Mouse (Mus musculus): ENCODE data around the gene Msx3. TPM values are rescaled to one million over a fixed set of nuclear protein-coding genes. Genes with fewer than 3 reads are reported as not detected.
A peak's percentile ranks its signal among the peaks of the same experiment; 100 is the strongest.

The Msx3 gene
- polyA plus RNA-seq, 1 experiment from 2014 or later = 0.05 TPM

- Histone ChIP-seq H3K9ac (ENCODE audit: low read length) (no peak overlapping the region), H3K4me2 (ENCODE audit: low read depth, low read length) (no peak overlapping the region), H3K36me3 (ENCODE audit: control insufficient read depth, insufficient read depth, low read length) (peaks cover 6% of the 10 kb centered on the region; the same call in 1 of the 2 replicates), H3K27ac (ENCODE audit: low read length) (no peak overlapping the region), H3K4me3 (replicated peaks; ENCODE audit: low read length) (no peak overlapping the region), H3K4me1 (ENCODE audit: control insufficient read depth, insufficient read depth, low read length) (peaks cover 3% of the 10 kb centered on the region; the same call in 1 of the 2 replicates), H3K27me3 (ENCODE audit: control insufficient read depth, insufficient read depth, low read length) (peaks cover 32% of the 10 kb centered on the region), H3K9me3 (replicated peaks; ENCODE audit: control insufficient read depth, low read length) (no peaks in the 10 kb centered on the region)
- WGBS = 55% methylated on average over 3 of the region's 3 CpGs
- no peak for ATAC-seq (ENCODE audit: insufficient read depth, low FRiP score)
Measured at GRCm38 (mm10) chr7:140042728-140043127, 6.2 kb downstream of the Msx3 start.

GRCm38 (mm10) chr7:140037171-140037555, 11.7 kb downstream of the Msx3 start:
- no peak for ATAC-seq (ENCODE audit: insufficient read depth, low FRiP score)
- H3K27me3 ChIP-seq (ENCODE audit: control insufficient read depth, insufficient read depth, low read length) = no peaks in the 10 kb centered on the region
- no peaks in the 10 kb centered on the region for H3K9me3 ChIP-seq (replicated peaks; ENCODE audit: control insufficient read depth, low read length)
- H3K4me2 ChIP-seq (ENCODE audit: low read depth, low read length) = peak overlapping the region; percentile 97
- H3K4me1 ChIP-seq (ENCODE audit: control insufficient read depth, insufficient read depth, low read length) = peaks cover 18% of the 10 kb centered on the region
- peak overlapping the region; percentile 88 for H3K4me3 ChIP-seq (replicated peaks; ENCODE audit: low read length)
- H3K9ac ChIP-seq (ENCODE audit: low read length) = peak overlapping the region; percentile 93; the same call in 1 of the 2 replicates
- WGBS = 35% methylated on average over 3 of the region's 3 CpGs
- H3K36me3 ChIP-seq (ENCODE audit: control insufficient read depth, insufficient read depth, low read length) = peaks cover 6% of the 10 kb centered on the region; the same call in 1 of the 2 replicates
- H3K27ac ChIP-seq (ENCODE audit: low read length) = no peak overlapping the region

GRCm38 (mm10) chr7:140036281-140037170, 12.4 kb downstream of the Msx3 start, which contains the start of the genes Zfp511 and Tubgcp2:
Gene Zfp511 (plus strand): TSS chr7:140036391.
Gene Tubgcp2 (minus strand): TSS chr7:140036669.
- Histone ChIP-seq H3K27me3 (ENCODE audit: control insufficient read depth, insufficient read depth, low read length) (no peaks in the 10 kb centered on the region), H3K9ac (ENCODE audit: low read length) (peak within 1 kb of the TSS; percentile 93), H3K4me1 (ENCODE audit: control insufficient read depth, insufficient read depth, low read length) (peaks cover 18% of the 10 kb centered on the region), H3K4me2 (ENCODE audit: low read depth, low read length) (peak within 1 kb of the TSS; percentile 97), H3K36me3 (ENCODE audit: control insufficient read depth, insufficient read depth, low read length) (peaks cover 6% of the 10 kb centered on the region; the same call in 1 of the 2 replicates), H3K4me3 (replicated peaks; ENCODE audit: low read length) (peak within 1 kb of the TSS; percentile 88), H3K9me3 (replicated peaks; ENCODE audit: control insufficient read depth, low read length) (no peaks in the 10 kb centered on the region), H3K27ac (ENCODE audit: low read length) (peak within 1 kb of the TSS; percentile 87)
- under 1% methylated on average over 69 of the region's 69 CpGs for WGBS
- peak; percentile 98 for ATAC-seq (ENCODE audit: insufficient read depth, low FRiP score)

- Histone ChIP-seq H3K4me1 (ENCODE audit: control insufficient read depth, insufficient read depth, low read length) (peaks cover 18% of the 10 kb centered on the region), H3K9me3 (replicated peaks; ENCODE audit: control insufficient read depth, low read length) (no peaks in the 10 kb centered on the region), H3K4me3 (replicated peaks; ENCODE audit: low read length) (peak overlapping the region; percentile 88), H3K36me3 (ENCODE audit: control insufficient read depth, insufficient read depth, low read length) (peaks cover 5% of the 10 kb centered on the region; the same call in 1 of the 2 replicates), H3K27me3 (ENCODE audit: control insufficient read depth, insufficient read depth, low read length) (no peaks in the 10 kb centered on the region), H3K27ac (ENCODE audit: low read length) (peak overlapping the region; percentile 87; the same call in 1 of the 2 replicates), H3K9ac (ENCODE audit: low read length) (peak overlapping the region; percentile 93), H3K4me2 (ENCODE audit: low read depth, low read length) (peak overlapping the region; percentile 97)
- 20% methylated on average over 7 of the region's 7 CpGs for WGBS
- ATAC-seq (ENCODE audit: insufficient read depth, low FRiP score) = no peak
Measured at GRCm38 (mm10) chr7:140035456-140035855, 13.4 kb downstream of the Msx3 start.

- Histone ChIP-seq H3K36me3 (ENCODE audit: control insufficient read depth, insufficient read depth, low read length) (peaks cover 18% of the 10 kb centered on the region), H3K4me3 (replicated peaks; ENCODE audit: low read length) (no peak overlapping the region), H3K4me1 (ENCODE audit: control insufficient read depth, insufficient read depth, low read length) (peaks cover 18% of the 10 kb centered on the region), H3K9ac (ENCODE audit: low read length) (no peak overlapping the region), H3K27ac (ENCODE audit: low read length) (no peak overlapping the region), H3K27me3 (ENCODE audit: control insufficient read depth, insufficient read depth, low read length) (no peaks in the 10 kb centered on the region), H3K9me3 (replicated peaks; ENCODE audit: control insufficient read depth, low read length) (no peaks in the 10 kb centered on the region), H3K4me2 (ENCODE audit: low read depth, low read length) (no peak overlapping the region)
- ATAC-seq (ENCODE audit: insufficient read depth, low FRiP score) = no peak
- 96% methylated on average over 9 of the region's 9 CpGs for WGBS
Measured at GRCm38 (mm10) chr7:140033386-140033785, 15.5 kb downstream of the Msx3 start.

GRCm38 (mm10) chr7:140032366-140032765, 16.5 kb downstream of the Msx3 start:
- Histone ChIP-seq H3K4me2 (ENCODE audit: low read depth, low read length) (no peak overlapping the region), H3K27ac (ENCODE audit: low read length) (no peak overlapping the region), H3K4me3 (replicated peaks; ENCODE audit: low read length) (no peak overlapping the region), H3K4me1 (ENCODE audit: control insufficient read depth, insufficient read depth, low read length) (peaks cover 18% of the 10 kb centered on the region), H3K9ac (ENCODE audit: low read length) (no peak overlapping the region), H3K36me3 (ENCODE audit: control insufficient read depth, insufficient read depth, low read length) (peaks cover 23% of the 10 kb centered on the region), H3K27me3 (ENCODE audit: control insufficient read depth, insufficient read depth, low read length) (no peaks in the 10 kb centered on the region), H3K9me3 (replicated peaks; ENCODE audit: control insufficient read depth, low read length) (no peaks in the 10 kb centered on the region)
- WGBS = 96% methylated on average over 10 of the region's 10 CpGs
- ATAC-seq (ENCODE audit: insufficient read depth, low FRiP score) = no peak

GRCm38 (mm10) chr7:140031771-140032170, 17.1 kb downstream of the Msx3 start:
- no peaks in the 10 kb centered on the region for H3K27me3 ChIP-seq (ENCODE audit: control insufficient read depth, insufficient read depth, low read length)
- H3K9me3 ChIP-seq (replicated peaks; ENCODE audit: control insufficient read depth, low read length) = no peaks in the 10 kb centered on the region
- H3K36me3 ChIP-seq (ENCODE audit: control insufficient read depth, insufficient read depth, low read length) = peaks cover 23% of the 10 kb centered on the region

GRCm38 (mm10) chr7:140011336-140011735, 37.6 kb downstream of the Msx3 start:
- 95% methylated on average over 17 of the region's 17 CpGs for WGBS
- no peak overlapping the region for H3K4me3 ChIP-seq (replicated peaks; ENCODE audit: low read length)

More at GRCm38 (mm10) chr7:140031771-140032170, 17.1 kb downstream of the Msx3 start:
- Histone ChIP-seq H3K4me1 (ENCODE audit: control insufficient read depth, insufficient read depth, low read length) (peaks cover 12% of the 10 kb centered on the region), H3K9ac (ENCODE audit: low read length) (no peak overlapping the region), H3K27ac (ENCODE audit: low read length) (no peak overlapping the region), H3K4me2 (ENCODE audit: low read depth, low read length) (no peak overlapping the region), H3K4me3 (replicated peaks; ENCODE audit: low read length) (no peak overlapping the region)
- WGBS = 95% methylated on average over 12 of the region's 12 CpGs
- no peak for ATAC-seq (ENCODE audit: insufficient read depth, low FRiP score)

GRCm38 (mm10) chr7:140007781-140008180, 41.1 kb downstream of the Msx3 start:
- H3K36me3 ChIP-seq (ENCODE audit: control insufficient read depth, insufficient read depth, low read length) = peaks cover 20% of the 10 kb centered on the region
- H3K4me3 ChIP-seq (replicated peaks; ENCODE audit: low read length) = no peak overlapping the region
- ATAC-seq (ENCODE audit: insufficient read depth, low FRiP score) = no peak
- 96% methylated on average over 9 of the region's 9 CpGs for WGBS
- no peak overlapping the region for H3K27ac ChIP-seq (ENCODE audit: low read length)
- H3K4me2 ChIP-seq (ENCODE audit: low read depth, low read length) = no peak overlapping the region
- H3K9me3 ChIP-seq (replicated peaks; ENCODE audit: control insufficient read depth, low read length) = no peaks in the 10 kb centered on the region
- no peak overlapping the region for H3K9ac ChIP-seq (ENCODE audit: low read length)
- H3K4me1 ChIP-seq (ENCODE audit: control insufficient read depth, insufficient read depth, low read length) = no peaks in the 10 kb centered on the region
- H3K27me3 ChIP-seq (ENCODE audit: control insufficient read depth, insufficient read depth, low read length) = no peaks in the 10 kb centered on the region

More at GRCm38 (mm10) chr7:140011336-140011735, 37.6 kb downstream of the Msx3 start:
- no peak overlapping the region for H3K27ac ChIP-seq (ENCODE audit: low read length)
- H3K27me3 ChIP-seq (ENCODE audit: control insufficient read depth, insufficient read depth, low read length) = no peaks in the 10 kb centered on the region
- H3K36me3 ChIP-seq (ENCODE audit: control insufficient read depth, insufficient read depth, low read length) = 0 out of 2 replicates have a peak, but pooled peaks cover 16% of the 10 kb centered on the region
- H3K4me2 ChIP-seq (ENCODE audit: low read depth, low read length) = no peak overlapping the region
- H3K9ac ChIP-seq (ENCODE audit: low read length) = no peak overlapping the region
- no peak for ATAC-seq (ENCODE audit: insufficient read depth, low FRiP score)
- no peaks in the 10 kb centered on the region for H3K9me3 ChIP-seq (replicated peaks; ENCODE audit: control insufficient read depth, low read length)
- H3K4me1 ChIP-seq (ENCODE audit: control insufficient read depth, insufficient read depth, low read length) = no peaks in the 10 kb centered on the region
